Mouse (Mus musculus): ENCODE measurements around the gene Sh2d2a. TPM values are rescaled to one million over a fixed set of nuclear protein-coding genes. Genes with fewer than 3 reads are reported as not detected.
A peak's percentile ranks its signal among the peaks of the same experiment; 100 is the strongest.

The Sh2d2a gene
- polyA plus RNA-seq, 1 experiment from 2014 or later, result 0.10 TPM

DNA sequence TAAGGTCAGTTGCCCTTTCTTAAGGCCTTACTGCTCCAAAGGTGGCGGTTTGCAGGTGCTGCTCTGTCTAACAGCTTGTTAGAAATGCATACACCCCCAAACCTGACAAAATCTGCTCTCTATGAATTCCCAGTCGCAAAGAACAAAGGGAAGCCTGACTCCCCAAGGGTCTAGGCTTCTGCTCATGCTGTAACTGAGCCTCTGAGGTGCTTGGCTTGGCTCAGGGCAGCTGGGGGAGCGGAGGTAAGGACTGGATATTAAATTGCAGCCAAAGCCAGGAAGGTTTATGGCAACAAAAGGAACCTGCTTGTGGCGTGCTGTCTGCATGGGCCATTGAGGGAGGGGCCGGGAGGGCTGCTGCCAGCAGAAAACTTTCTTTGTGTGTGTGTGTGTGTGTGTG is 57.3 kb downstream of the Sh2d2a start:
- no peaks in the 10 kb centered on the region for H3K27me3 ChIP-seq (ENCODE audit: poor library complexity, severe bottlenecking)
- H3K4me3 ChIP-seq, result no peak overlapping the region
- H3K4me1 ChIP-seq, result peaks cover 23% of the 10 kb centered on the region
- H3K36me3 ChIP-seq (replicated peaks), result no peaks in the 10 kb centered on the region; the same call in 1 of the 2 replicates
- H3K9me3 ChIP-seq, result no peaks in the 10 kb centered on the region
- DNase-seq (ENCODE audit: extremely low spot score, low spot score), result no peak
- H3K27ac ChIP-seq, result peak overlapping the region; percentile 72
- 54% methylated on average over 5 of the region's 5 CpGs for WGBS

Other genes starting within 250 kb of the Sh2d2a start
- gene Arhgef11, start 229.2 kb upstream of the Sh2d2a start, polyA plus RNA-seq (2016; fragmentation: Nextera tagmentation; extraction: Ambion mirVana), result 14.9 and 15.6 TPM in 2 replicates
- gene Lrrc71, start 98.1 kb upstream of the Sh2d2a start, polyA plus RNA-seq (2016; fragmentation: Nextera tagmentation; extraction: Ambion mirVana), result 0.31 and 0.32 TPM in 2 replicates
- 0.38 and 0.46 TPM in 2 replicates for gene Ntrk1, start 51.6 kb upstream of the Sh2d2a start, polyA plus RNA-seq (2016; fragmentation: Nextera tagmentation; extraction: Ambion mirVana)
- gene Insrr, start 49.8 kb upstream of the Sh2d2a start, polyA plus RNA-seq (2016; fragmentation: Nextera tagmentation; extraction: Ambion mirVana), result 0.06 and 0.14 TPM in 2 replicates
- 10.7 and 11.2 TPM in 2 replicates for gene Pear1, start 22.4 kb upstream of the Sh2d2a start, polyA plus RNA-seq (2016; fragmentation: Nextera tagmentation; extraction: Ambion mirVana)
- gene Prcc, start 38.9 kb downstream of the Sh2d2a start, polyA plus RNA-seq (2016; fragmentation: Nextera tagmentation; extraction: Ambion mirVana), result 16.9 and 17.3 TPM in 2 replicates
- gene Hdgf, start 59.6 kb downstream of the Sh2d2a start, polyA plus RNA-seq (2016; fragmentation: Nextera tagmentation; extraction: Ambion mirVana), result 199 and 219 TPM in 2 replicates
- gene Mrpl24, start 72.8 kb downstream of the Sh2d2a start, polyA plus RNA-seq (2016; fragmentation: Nextera tagmentation; extraction: Ambion mirVana), result 71.4 and 74.8 TPM in 2 replicates
- gene Isg20l2, start 83.6 kb downstream of the Sh2d2a start, polyA plus RNA-seq (2016; fragmentation: Nextera tagmentation; extraction: Ambion mirVana), result 87.7 and 88.3 TPM in 2 replicates
- gene Rrnad1, start 84.0 kb downstream of the Sh2d2a start, polyA plus RNA-seq (2016; fragmentation: Nextera tagmentation; extraction: Ambion mirVana), result 19.1 and 22.8 TPM in 2 replicates
- gene Crabp2, start 101.9 kb downstream of the Sh2d2a start, polyA plus RNA-seq (2016; fragmentation: Nextera tagmentation; extraction: Ambion mirVana), result 834 and 866 TPM in 2 replicates
- gene Nes, start 124.3 kb downstream of the Sh2d2a start, polyA plus RNA-seq (2016; fragmentation: Nextera tagmentation; extraction: Ambion mirVana), result 81.2 and 86.9 TPM in 2 replicates
- gene Bcan, start 153.5 kb downstream of the Sh2d2a start, polyA plus RNA-seq (2016; fragmentation: Nextera tagmentation; extraction: Ambion mirVana), result 0.17 TPM in 2 replicates
- gene Hapln2, start 180.8 kb downstream of the Sh2d2a start, polyA plus RNA-seq (2016; fragmentation: Nextera tagmentation; extraction: Ambion mirVana), result not detected in 2 replicates
- gene Gpatch4, start 196.4 kb downstream of the Sh2d2a start, polyA plus RNA-seq (2016; fragmentation: Nextera tagmentation; extraction: Ambion mirVana), result 52.4 and 54.5 TPM in 2 replicates
- 125 and 134 TPM in 2 replicates for gene Naxe, start 211.7 kb downstream of the Sh2d2a start, polyA plus RNA-seq (2016; fragmentation: Nextera tagmentation; extraction: Ambion mirVana)
- gene Ttc24, start 231.5 kb downstream of the Sh2d2a start, polyA plus RNA-seq (2016; fragmentation: Nextera tagmentation; extraction: Ambion mirVana), result not detected in 2 replicates
- gene Iqgap3, start 235.2 kb downstream of the Sh2d2a start, polyA plus RNA-seq (2016; fragmentation: Nextera tagmentation; extraction: Ambion mirVana), result 30.3 and 30.4 TPM in 2 replicates